Mouse (Mus musculus) olfactory bulb, adult 2 months (tissue): ENCODE data around the gene Ric3. TPM values are rescaled to one million over a fixed set of nuclear protein-coding genes. Genes with fewer than 3 reads are reported as not detected.

ENCODE experiments used
- H3K27ac ChIP-seq: fragments of 200-500 bp; 2 replicates; pipeline ENCODE4 v1.5.1; 2012; ENCODE audit warnings: low read depth, low read length; ENCODE audit not compliant: insufficient read depth
- H3K4me1 ChIP-seq: fragments of 200-500 bp; 2 replicates; pipeline ENCODE4 v1.6.1; 2012; ENCODE audit warnings: low read length; ENCODE audit not compliant: control insufficient read depth, insufficient read depth
- H3K4me3 ChIP-seq: fragments of 200-500 bp; 2 replicates; pipeline ENCODE4 v1.5.1; 2012; ENCODE audit warnings: mild to moderate bottlenecking, low read depth, low read length, moderate library complexity; ENCODE audit not compliant: insufficient read depth
- CTCF ChIP-seq: fragments of 200-500 bp; IDR thresholded peaks from 2 replicates; pipeline ENCODE4 v1.5.1; 2012; ENCODE audit warnings: low read depth, mild to moderate bottlenecking, low read length, moderate library complexity; ENCODE audit not compliant: insufficient read depth
- POLR2A ChIP-seq: fragments of 200-500 bp; IDR thresholded peaks from 2 replicates; pipeline ENCODE4 v1.6.1; 2012; ENCODE audit warnings: mild to moderate bottlenecking, low read depth, low read length, moderate library complexity; ENCODE audit not compliant: insufficient read depth
- WGBS: fragments of 180-500 bp; shearing (Covaris S2); methylation state at CpG from one replicate; pipeline ENCODE4 v1.1.7; 2018; 5-methylcytosine and 5-hydroxymethylcytosine counted together
- polyA plus RNA-seq: library from polyadenylated mRNA; stranded (reverse); fragments of >200 nt; gene quantifications from 2 replicates; pipeline ENCODE4 v1.2.4, GENCODE M21; 2012; ENCODE audit warnings: low replicate concordance; ENCODE audit not compliant: missing spikeins, insufficient read depth, insufficient read length

Gene Ric3
- polyA plus RNA-seq, 1 experiment = not detected

DNA sequence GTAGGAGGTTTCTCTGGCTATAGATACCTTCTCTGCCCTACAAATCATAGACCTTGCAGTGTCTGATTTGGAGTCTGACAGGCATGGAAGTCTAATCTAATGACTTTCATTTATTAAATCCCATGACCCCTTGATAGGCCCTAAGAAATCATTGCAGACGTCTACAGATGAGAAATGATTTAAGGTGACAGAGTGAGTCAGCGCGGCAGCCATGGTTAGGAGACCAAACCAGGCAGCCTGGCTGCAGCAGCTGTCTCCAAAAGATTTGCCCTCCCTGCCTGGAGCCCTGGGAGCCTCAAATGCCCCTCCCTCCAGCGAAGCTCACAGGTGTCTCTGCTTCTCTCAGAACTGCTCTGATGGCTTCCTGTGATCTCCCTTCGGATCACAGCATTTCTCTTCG, 87.0 kb downstream of the Ric3 start:
- no peak overlapping the region for H3K4me3 ChIP-seq
- no peaks in the 10 kb centered on the region; the same call in 1 of the 2 replicates for H3K4me1 ChIP-seq
- H3K27ac ChIP-seq = no peak overlapping the region
- no peak for TF ChIP-seq POLR2A
- TF ChIP-seq CTCF = no peak
- 84% methylated on average over 6 of the region's 6 CpGs for WGBS

GRCm38 (mm10) chr7:108993881-108994291, 89.2 kb downstream of the Ric3 start:
- Histone ChIP-seq H3K4me3 (no peak overlapping the region), H3K4me1 (peaks cover 4% of the 10 kb centered on the region), H3K27ac (no peak overlapping the region)
- 77% methylated on average over 3 of the region's 3 CpGs for WGBS
- TF ChIP-seq CTCF (no peak), POLR2A (no peak)

DNA sequence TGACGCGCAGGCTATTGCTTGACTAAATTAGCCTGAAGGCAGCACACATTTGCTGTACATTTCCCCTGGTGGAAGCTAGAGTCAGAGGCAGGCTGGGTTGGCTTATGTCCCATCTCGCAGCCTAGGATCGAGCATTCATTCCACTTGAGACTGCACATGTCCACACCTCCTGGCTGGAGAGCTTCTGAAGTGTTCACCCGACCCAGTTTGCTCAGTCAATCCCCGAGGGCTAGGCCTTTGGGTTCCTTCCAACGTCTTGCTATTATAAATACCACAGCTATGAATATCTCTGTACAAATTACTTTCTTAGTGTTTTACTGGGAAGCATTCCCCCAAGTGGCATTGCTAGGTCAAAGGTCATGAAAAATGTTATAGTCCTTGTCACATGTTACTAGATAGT, 89.9 kb downstream of the Ric3 start:
- Histone ChIP-seq H3K4me3 (no peak overlapping the region), H3K27ac (no peak overlapping the region), H3K4me1 (peaks cover 4% of the 10 kb centered on the region)
- 66% methylated on average over 7 of the region's 7 CpGs for WGBS
- TF ChIP-seq CTCF = no peak
- TF ChIP-seq POLR2A = no peak

DNA sequence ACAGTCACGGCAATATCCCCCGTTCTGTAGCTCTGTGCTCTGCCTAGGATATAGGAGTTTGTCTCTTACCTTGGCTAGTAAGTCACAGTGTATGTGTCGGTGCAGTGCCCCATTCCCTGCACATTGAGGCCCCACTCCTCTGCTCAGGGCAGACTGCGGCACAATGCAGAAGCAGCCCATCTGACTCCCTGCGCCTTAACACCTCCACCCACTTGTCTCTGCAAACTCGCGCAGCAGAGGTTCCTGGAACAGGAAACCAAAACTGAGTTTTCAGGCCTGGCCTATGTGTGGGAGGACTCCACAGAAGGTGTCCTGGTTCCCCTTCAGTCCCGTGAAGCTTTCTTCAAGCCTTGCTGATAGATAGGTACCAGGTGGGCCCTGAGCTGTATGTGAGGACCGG, 91.9 kb downstream of the Ric3 start:
- 77% methylated on average over 9 of the region's 9 CpGs for WGBS
- no peak overlapping the region for H3K27ac ChIP-seq
- peaks cover 4% of the 10 kb centered on the region for H3K4me1 ChIP-seq
- H3K4me3 ChIP-seq = no peak overlapping the region
- TF ChIP-seq CTCF = no peak
- TF ChIP-seq POLR2A = no peak

DNA sequence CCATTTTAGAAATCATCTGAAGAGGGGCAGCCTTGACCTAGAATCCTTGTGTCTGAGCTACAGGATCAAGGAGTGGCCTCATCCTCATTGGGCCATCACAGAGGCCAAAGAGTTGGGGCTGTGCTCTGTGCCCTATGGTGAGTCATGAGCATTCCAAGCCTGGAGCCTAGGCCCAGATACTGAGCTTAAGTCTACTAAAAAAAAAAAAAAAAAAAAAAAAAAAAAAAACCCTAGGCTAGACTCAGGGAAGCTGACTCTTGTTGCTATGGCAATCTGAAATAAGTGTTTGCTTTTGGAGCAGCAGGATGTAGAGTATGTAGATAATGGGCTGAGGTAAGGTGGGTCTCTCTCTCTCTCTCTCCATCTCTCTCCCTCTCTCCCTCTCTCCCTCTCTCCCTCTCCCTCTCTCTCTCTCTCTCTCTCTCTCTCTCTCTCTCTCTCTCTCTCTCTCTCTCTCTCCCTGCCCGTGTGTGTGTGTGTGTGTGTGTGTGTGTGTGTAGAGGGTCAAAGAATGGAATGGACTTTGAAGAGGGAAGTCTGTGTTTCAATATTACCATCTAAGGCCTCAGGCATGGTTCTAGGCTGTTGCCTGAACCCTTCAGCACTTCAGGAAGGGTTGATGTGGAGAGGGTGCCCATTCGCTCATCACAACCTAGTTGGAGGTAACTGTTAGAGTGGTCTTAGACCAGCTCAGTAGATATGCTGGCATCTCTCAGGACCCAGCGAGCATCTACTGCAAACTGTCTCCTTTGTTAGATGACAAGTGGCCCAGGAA, 97.0 kb downstream of the Ric3 start:
- TF ChIP-seq CTCF = no peak
- no peak for TF ChIP-seq POLR2A
- Histone ChIP-seq H3K4me1 (peaks cover 4% of the 10 kb centered on the region), H3K4me3 (no peak overlapping the region), H3K27ac (no peak overlapping the region)
- WGBS = 95% methylated on average over 2 of the region's 3 CpGs

Other genes starting within 250 kb of the Ric3 start
- gene Olfr516, start 232.8 kb downstream of the Ric3 start, polyA plus RNA-seq = not detected in 2 replicates
- not detected in 2 replicates for gene Olfr517, start 211.0 kb downstream of the Ric3 start, polyA plus RNA-seq
- not detected in 2 replicates for gene Olfr518, start 198.3 kb downstream of the Ric3 start, polyA plus RNA-seq
- not detected in 2 replicates for gene Olfr519, start 188.9 kb downstream of the Ric3 start, polyA plus RNA-seq
- not detected in 2 replicates for gene Nlrp10, start 153.2 kb downstream of the Ric3 start, polyA plus RNA-seq
- 125 TPM in 1 of 2 replicates, not detected in the other for gene Eif3f, start 148.9 kb downstream of the Ric3 start, polyA plus RNA-seq
- not detected in 2 replicates for gene Tub, start 133.0 kb downstream of the Ric3 start, polyA plus RNA-seq
- not detected in 2 replicates for gene Lmo1, start 91.9 kb upstream of the Ric3 start, polyA plus RNA-seq